Mouse (Mus musculus): ENCODE data around the gene Kcnk1.

DNA sequence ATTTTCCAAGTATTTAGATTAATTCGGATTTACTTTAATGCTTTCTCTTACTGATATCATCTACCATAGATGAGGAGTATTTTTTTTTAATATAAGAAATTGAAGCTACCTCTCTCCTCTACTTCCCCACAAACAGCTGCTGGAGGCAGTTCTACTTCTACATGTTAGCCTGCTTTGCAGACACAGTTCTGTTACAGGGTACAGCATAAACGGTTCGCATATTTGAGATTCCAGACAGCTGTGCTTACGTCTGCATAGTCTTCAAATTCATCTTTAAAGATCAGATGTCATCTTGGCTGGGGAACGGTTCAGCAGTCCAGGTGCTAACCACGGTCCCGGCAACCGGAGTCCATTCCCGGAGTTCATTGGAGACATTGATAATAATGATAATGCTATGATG lies 1.3 kb upstream of the Kcnk1 start:
- TF ChIP-seq CHD2 (IDR thresholded peaks at IDR 0.05; ENCODE audit: low read depth, low read length): no peak
- no peak for TF ChIP-seq ZC3H11A (IDR thresholded peaks at IDR 0.05; ENCODE audit: borderline replicate concordance, low read depth, low read length)
- no peak for TF ChIP-seq HCFC1 (IDR thresholded peaks at IDR 0.05; ENCODE audit: borderline replicate concordance, insufficient read depth, low read length)
